Mouse (Mus musculus) heart, postnatal 0 days (tissue): ENCODE results near the gene Pex19.

Source experiments
- CTCF ChIP-seq: IDR thresholded peaks from 2 replicates; pipeline ENCODE4 v1.5.1; 2016; ENCODE audit warnings: antibody characterized with exemption, control low read depth, low read depth
- EP300 ChIP-seq: IDR thresholded peaks from 2 replicates; pipeline ENCODE4 v1.6.1; 2016; ENCODE audit warnings: antibody characterized with exemption, low read depth

- TF ChIP-seq CTCF (no peak), EP300 (no peak)
Measured at GRCm38 (mm10) chr1:172116948-172117347, 9.6 kb upstream of the Pex19 start.
